Mouse (Mus musculus): ENCODE results near the gene Zpr1. TPM values are rescaled to one million over a fixed set of nuclear protein-coding genes. Genes with fewer than 3 reads are reported as not detected.
A peak's percentile ranks its signal among the peaks of the same experiment; 100 is the strongest.

The Zpr1 gene
- polyA plus RNA-seq, 1 experiment: 19.4 TPM

DNA sequence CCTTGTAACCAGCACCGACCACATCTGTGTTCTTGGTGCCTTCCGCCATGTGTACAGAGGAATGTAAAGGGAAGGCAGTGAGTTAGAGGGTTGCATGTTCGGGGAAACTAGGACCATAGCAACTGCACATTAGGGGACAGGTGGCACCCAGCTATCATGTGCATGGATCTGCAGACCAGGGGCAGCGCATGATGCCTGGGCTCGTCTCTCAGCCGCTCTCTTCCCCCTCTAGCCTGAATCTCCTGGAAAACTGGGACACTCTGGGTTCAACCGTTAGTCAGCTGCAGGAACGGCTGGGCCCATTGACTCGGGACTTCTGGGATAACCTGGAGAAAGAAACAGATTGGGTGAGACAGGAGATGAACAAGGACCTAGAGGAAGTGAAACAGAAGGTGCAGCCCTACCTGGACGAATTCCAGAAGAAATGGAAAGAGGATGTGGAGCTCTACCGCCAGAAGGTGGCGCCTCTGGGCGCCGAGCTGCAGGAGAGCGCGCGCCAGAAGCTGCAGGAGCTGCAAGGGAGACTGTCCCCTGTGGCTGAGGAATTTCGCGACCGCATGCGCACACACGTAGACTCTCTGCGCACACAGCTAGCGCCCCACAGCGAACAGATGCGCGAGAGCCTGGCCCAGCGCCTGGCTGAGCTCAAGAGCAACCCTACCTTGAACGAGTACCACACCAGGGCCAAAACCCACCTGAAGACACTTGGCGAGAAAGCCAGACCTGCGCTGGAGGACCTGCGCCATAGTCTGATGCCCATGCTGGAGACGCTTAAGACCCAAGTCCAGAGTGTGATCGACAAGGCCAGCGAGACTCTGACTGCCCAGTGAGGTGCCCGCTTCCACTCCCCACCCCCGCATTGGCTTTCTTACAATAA is 43.1 kb upstream of the Zpr1 start:
- peak; percentile 43; the same call in 1 of the 2 replicates for TF ChIP-seq CTCF (IDR thresholded peaks at IDR 0.05; ENCODE audit: extremely low read depth, insufficient read depth, insufficient read length, insufficient replicate concordance)
- TF ChIP-seq POLR2A (IDR thresholded peaks at IDR 0.05; ENCODE audit: low read depth, low read length): no peak
- Histone ChIP-seq H3K36me3 (ENCODE audit: control insufficient read depth, insufficient read depth, low read length) (no peaks in the 10 kb centered on the region), H3K27me3 (ENCODE audit: control insufficient read depth, insufficient read depth, low read length) (no peaks in the 10 kb centered on the region), H3K4me1 (ENCODE audit: control insufficient read depth, insufficient read depth, insufficient read length) (peaks cover 4% of the 10 kb centered on the region; the same call in 1 of the 2 replicates), H3K4me3 (ENCODE audit: extremely low read depth, insufficient read depth, insufficient read length) (peak overlapping the region; percentile 31; the same call in 1 of the 2 replicates), H3K27ac (ENCODE audit: insufficient read depth, low read length) (no peak overlapping the region)
- 18% methylated on average over 37 of the region's 37 CpGs for WGBS
- peak; percentile 5 to 19 for DNase-seq (ENCODE audit: low read depth in 1 of 2, low spot score in 2 of 2)

- no peak overlapping the region for H3K27ac ChIP-seq (ENCODE audit: insufficient read depth, low read length)
- peaks cover 4% of the 10 kb centered on the region; the same call in 1 of the 2 replicates for H3K4me1 ChIP-seq (ENCODE audit: control insufficient read depth, insufficient read depth, insufficient read length)
- no peak overlapping the region for H3K4me3 ChIP-seq (ENCODE audit: extremely low read depth, insufficient read depth, insufficient read length)
- DNase-seq (ENCODE audit: low read depth in 1 of 2, low spot score in 2 of 2): no peak
- H3K27me3 ChIP-seq (ENCODE audit: control insufficient read depth, insufficient read depth, low read length): no peaks in the 10 kb centered on the region
- TF ChIP-seq CTCF (IDR thresholded peaks at IDR 0.05; ENCODE audit: extremely low read depth, insufficient read depth, insufficient read length, insufficient replicate concordance) (no peak), POLR2A (IDR thresholded peaks at IDR 0.05; ENCODE audit: low read depth, low read length) (no peak)
- WGBS: 42% methylated on average over 13 of the region's 13 CpGs
- H3K36me3 ChIP-seq (ENCODE audit: control insufficient read depth, insufficient read depth, low read length): no peaks in the 10 kb centered on the region
Measured at GRCm38 (mm10) chr9:46230450-46230975, 42.4 kb upstream of the Zpr1 start.

DNA sequence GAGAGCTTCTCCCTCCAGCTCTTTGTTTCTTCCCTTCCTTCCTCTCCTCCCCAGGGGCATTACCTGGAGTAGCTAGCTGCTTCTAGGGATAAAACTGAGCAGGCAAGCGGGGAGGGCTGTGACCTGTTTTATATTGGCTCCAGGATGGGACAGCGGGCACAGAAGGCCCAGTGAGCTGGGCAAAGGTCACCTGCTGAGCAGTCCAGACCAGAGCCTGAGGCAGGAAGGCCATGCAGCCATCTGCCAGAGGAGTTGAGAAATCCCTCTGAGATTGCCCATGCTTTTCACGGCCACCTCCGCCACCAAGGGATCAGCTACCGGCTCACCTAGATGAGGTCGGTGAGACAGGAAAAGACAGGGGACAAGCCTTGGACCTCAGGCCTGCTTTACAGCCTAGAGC is 37.7 kb upstream of the Zpr1 start:
- Histone ChIP-seq H3K36me3 (ENCODE audit: control insufficient read depth, insufficient read depth, low read length) (no peaks in the 10 kb centered on the region), H3K4me3 (ENCODE audit: extremely low read depth, insufficient read depth, insufficient read length) (no peak overlapping the region), H3K27ac (ENCODE audit: insufficient read depth, low read length) (no peak overlapping the region), H3K27me3 (ENCODE audit: control insufficient read depth, insufficient read depth, low read length) (no peaks in the 10 kb centered on the region), H3K4me1 (ENCODE audit: control insufficient read depth, insufficient read depth, insufficient read length) (no peaks in the 10 kb centered on the region)
- TF ChIP-seq POLR2A (IDR thresholded peaks at IDR 0.05; ENCODE audit: low read depth, low read length) (no peak), CTCF (IDR thresholded peaks at IDR 0.05; ENCODE audit: extremely low read depth, insufficient read depth, insufficient read length, insufficient replicate concordance) (no peak)
- WGBS: 89% methylated on average over 6 of the region's 6 CpGs
- DNase-seq (ENCODE audit: low read depth in 1 of 2, low spot score in 2 of 2): no peak

DNA sequence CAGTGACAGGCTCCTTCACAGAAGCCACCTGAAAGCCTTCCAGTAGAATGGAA is 37.4 kb upstream of the Zpr1 start, which contains the start of gene Apoc3:
TSS of gene Apoc3 (minus strand) at position 41 of the 53 bp plus-strand sequence.
- H3K4me1 ChIP-seq (ENCODE audit: control insufficient read depth, insufficient read depth, insufficient read length): no peaks in the 10 kb centered on the region
- no peak within 1 kb of the TSS for H3K4me3 ChIP-seq (ENCODE audit: extremely low read depth, insufficient read depth, insufficient read length)
- no peak for DNase-seq (ENCODE audit: low read depth in 1 of 2, low spot score in 2 of 2)
- no peak within 1 kb of the TSS for H3K27ac ChIP-seq (ENCODE audit: insufficient read depth, low read length)
- H3K36me3 ChIP-seq (ENCODE audit: control insufficient read depth, insufficient read depth, low read length): no peaks in the 10 kb centered on the region
- no peaks in the 10 kb centered on the region for H3K27me3 ChIP-seq (ENCODE audit: control insufficient read depth, insufficient read depth, low read length)
- no peak for TF ChIP-seq CTCF (IDR thresholded peaks at IDR 0.05; ENCODE audit: extremely low read depth, insufficient read depth, insufficient read length, insufficient replicate concordance)

- TF ChIP-seq CTCF (IDR thresholded peaks at IDR 0.05; ENCODE audit: extremely low read depth, insufficient read depth, insufficient read length, insufficient replicate concordance) (no peak), POLR2A (IDR thresholded peaks at IDR 0.05; ENCODE audit: low read depth, low read length) (no peak)
- no peaks in the 10 kb centered on the region for H3K27me3 ChIP-seq (ENCODE audit: control insufficient read depth, insufficient read depth, low read length)
- H3K4me3 ChIP-seq (ENCODE audit: extremely low read depth, insufficient read depth, insufficient read length): no peak overlapping the region
- no peak for DNase-seq (ENCODE audit: low read depth in 1 of 2, low spot score in 2 of 2)
- no peaks in the 10 kb centered on the region for H3K36me3 ChIP-seq (ENCODE audit: control insufficient read depth, insufficient read depth, low read length)
- H3K27ac ChIP-seq (ENCODE audit: insufficient read depth, low read length): no peak overlapping the region
- WGBS: 91% methylated on average over 4 of the region's 4 CpGs
- H3K4me1 ChIP-seq (ENCODE audit: control insufficient read depth, insufficient read depth, insufficient read length): no peaks in the 10 kb centered on the region
Measured at GRCm38 (mm10) chr9:46235649-46236048, 37.2 kb upstream of the Zpr1 start.

GRCm38 (mm10) chr9:46238850-46239249 is 34.0 kb upstream of the Zpr1 start:
- H3K27ac ChIP-seq (ENCODE audit: insufficient read depth, low read length): no peak overlapping the region
- H3K27me3 ChIP-seq (ENCODE audit: control insufficient read depth, insufficient read depth, low read length): no peaks in the 10 kb centered on the region
- no peak overlapping the region for H3K4me3 ChIP-seq (ENCODE audit: extremely low read depth, insufficient read depth, insufficient read length)
- 86% methylated on average over 7 of the region's 7 CpGs for WGBS
- TF ChIP-seq POLR2A (IDR thresholded peaks at IDR 0.05; ENCODE audit: low read depth, low read length) (no peak), CTCF (IDR thresholded peaks at IDR 0.05; ENCODE audit: extremely low read depth, insufficient read depth, insufficient read length, insufficient replicate concordance) (no peak)
- no peaks in the 10 kb centered on the region for H3K36me3 ChIP-seq (ENCODE audit: control insufficient read depth, insufficient read depth, low read length)
- H3K4me1 ChIP-seq (ENCODE audit: control insufficient read depth, insufficient read depth, insufficient read length): no peaks in the 10 kb centered on the region
- DNase-seq (ENCODE audit: low read depth in 1 of 2, low spot score in 2 of 2): no peak

- no peak within 1 kb of the TSS for H3K27ac ChIP-seq (ENCODE audit: insufficient read depth, low read length)
- no peak within 1 kb of the TSS for H3K4me3 ChIP-seq (ENCODE audit: extremely low read depth, insufficient read depth, insufficient read length)
- no peaks in the 10 kb centered on the region for H3K27me3 ChIP-seq (ENCODE audit: control insufficient read depth, insufficient read depth, low read length)
- H3K4me1 ChIP-seq (ENCODE audit: control insufficient read depth, insufficient read depth, insufficient read length): no peaks in the 10 kb centered on the region
- H3K36me3 ChIP-seq (ENCODE audit: control insufficient read depth, insufficient read depth, low read length): no peaks in the 10 kb centered on the region
- 70% methylated on average over 7 of the region's 7 CpGs for WGBS
- no peak for TF ChIP-seq CTCF (IDR thresholded peaks at IDR 0.05; ENCODE audit: extremely low read depth, insufficient read depth, insufficient read length, insufficient replicate concordance)
- no peak for TF ChIP-seq POLR2A (IDR thresholded peaks at IDR 0.05; ENCODE audit: low read depth, low read length)
- no peak for DNase-seq (ENCODE audit: low read depth in 1 of 2, low spot score in 2 of 2)
Measured at GRCm38 (mm10) chr9:46240526-46241153, 32.2 kb upstream of the Zpr1 start, which contains the start of gene Apoa4. Gene Apoa4, plus strand, starts transcription at chr9:46240696.

Measured in spleen, adult 2 months (tissue).